Mouse (Mus musculus) lung, adult 2 months (tissue): ENCODE data around the gene Kank1.

Experiments used
- CTCF ChIP-seq: fragments of 200-500 bp; IDR thresholded peaks from 2 replicates; pipeline ENCODE4 v1.5.1; 2011; ENCODE audit warnings: mild to moderate bottlenecking, low read length, control low read depth; ENCODE audit not compliant: insufficient read depth
- POLR2A ChIP-seq: fragments of 200-500 bp; IDR thresholded peaks from 2 replicates; pipeline ENCODE4 v1.6.1; 2011; ENCODE audit warnings: low read depth, mild to moderate bottlenecking, control low read depth, low read length, borderline replicate concordance; ENCODE audit errors: extremely low read depth

DNA sequence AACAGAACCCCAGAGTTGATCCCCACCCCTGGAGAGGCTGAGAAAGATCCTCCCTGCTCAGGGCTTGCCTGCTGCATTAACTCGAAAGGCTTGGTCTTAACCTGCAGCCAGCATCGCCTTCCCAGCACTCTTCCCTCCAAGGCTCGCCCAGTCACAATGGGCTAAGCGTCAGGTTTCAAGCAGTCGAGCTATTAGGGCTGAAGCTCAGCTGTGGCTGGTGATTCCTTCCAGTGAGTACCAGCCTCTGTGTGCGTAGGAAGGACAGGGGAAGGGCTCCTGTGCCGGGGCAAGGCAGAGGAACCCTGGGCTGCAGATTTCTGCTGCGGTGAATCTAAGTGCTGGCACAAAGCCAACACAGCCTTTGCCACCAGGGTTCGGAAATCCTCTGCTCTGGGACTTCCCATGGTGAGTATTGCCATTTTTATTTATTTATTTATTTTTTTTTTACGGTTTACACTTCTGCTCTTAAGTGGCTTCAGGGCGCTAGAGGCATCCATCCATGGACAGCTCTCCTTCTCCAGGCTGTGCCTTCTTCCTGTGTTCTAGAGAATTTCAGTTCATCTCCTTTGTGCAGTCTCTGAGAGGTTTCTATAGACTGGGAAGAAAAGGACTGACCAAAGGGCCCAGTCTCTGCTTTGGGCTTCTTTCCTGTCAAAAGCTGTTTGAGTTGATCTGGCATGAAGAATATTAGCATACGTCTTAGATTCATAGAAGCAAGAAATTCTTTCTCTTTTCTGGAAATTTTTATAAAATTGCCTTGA, 146.8 kb downstream of the Kank1 start:
- no peak for TF ChIP-seq CTCF
- TF ChIP-seq POLR2A: no peak
